Mouse (Mus musculus) megakaryocyte, embryonic 14.5 days (primary cell): ENCODE measurements around the gene Robo1.

Experiments used
- FLI1 ChIP-seq: IDR thresholded peaks from 2 replicates; pipeline ENCODE4 v1.6.1; 2012; ENCODE audit warnings: low read length, inconsistent platforms, mixed read lengths
- GATA1 ChIP-seq: IDR thresholded peaks from 3 replicates; pipeline ENCODE4 v1.6.1; 2012; ENCODE audit warnings: mixed read lengths, low read length, inconsistent platforms, borderline replicate concordance

GRCm38 (mm10) chr16:73014544-73014943 lies 706.4 kb downstream of the Robo1 start:
- TF ChIP-seq GATA1 (no peak), FLI1 (no peak)
